Mouse (Mus musculus) spleen, adult 2 months (tissue): ENCODE measurements around the gene Spns3.

Experiments used
- CTCF ChIP-seq: fragments of 200-500 bp; IDR thresholded peaks from 2 replicates; pipeline ENCODE4 v1.5.1; 2011; ENCODE audit warnings: mild to moderate bottlenecking, inconsistent platforms; ENCODE audit not compliant: insufficient read depth, insufficient read length, insufficient replicate concordance; ENCODE audit errors: extremely low read depth
- POLR2A ChIP-seq: fragments of 200-500 bp; IDR thresholded peaks from 2 replicates; pipeline ENCODE4 v1.6.1; 2011; ENCODE audit warnings: low read depth, low read length, inconsistent platforms

DNA sequence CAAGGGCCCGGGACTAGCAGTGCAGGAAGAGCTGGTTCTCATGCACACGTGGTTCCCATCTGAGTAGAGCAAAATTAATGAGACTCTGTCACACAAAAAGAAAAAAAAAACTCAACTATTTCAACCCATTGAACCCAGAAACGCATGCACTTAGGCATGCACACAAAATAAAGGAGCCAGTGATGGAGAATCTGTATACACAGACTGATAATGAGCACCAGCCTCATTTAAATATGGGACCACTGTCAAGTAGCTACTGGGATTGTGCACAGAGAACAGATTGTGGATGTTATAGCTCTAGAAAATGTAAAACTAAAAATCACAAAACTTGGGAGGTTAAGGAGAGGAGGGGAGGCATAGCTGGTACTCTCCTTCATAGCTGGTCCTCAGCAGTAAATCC, 35.3 kb downstream of the Spns3 start:
- TF ChIP-seq CTCF (no peak), POLR2A (no peak)
